Mouse (Mus musculus) brain, embryonic 14.5 days (tissue): ENCODE data around the gene Gpr153.
"Not testable (repeated sequence)": the region's sequence is repeated elsewhere in the genome, so short reads cannot be mapped to it uniquely, and the experiment has no call there.

Source experiments
- CTCF ChIP-seq: fragments of 200-500 bp; IDR thresholded peaks from 2 replicates; pipeline ENCODE4 v1.5.1; 2012; ENCODE audit warnings: inconsistent platforms, mild to moderate bottlenecking, moderate library complexity, borderline replicate concordance; ENCODE audit not compliant: insufficient read depth, insufficient read length; ENCODE audit errors: extremely low read depth
- POLR2A ChIP-seq: fragments of 200-500 bp; IDR thresholded peaks from 2 replicates; pipeline ENCODE4 v1.6.1; 2012; ENCODE audit warnings: mild to moderate bottlenecking, inconsistent platforms, borderline replicate concordance; ENCODE audit not compliant: poor library complexity, insufficient read depth, insufficient read length, severe bottlenecking; ENCODE audit errors: extremely low read depth

GRCm38 (mm10) chr4:152230331-152230730 is 43.7 kb upstream of the Gpr153 start:
- not testable (repeated sequence) for TF ChIP-seq CTCF, POLR2A
